Mouse (Mus musculus): ENCODE results near the gene Mpst.
A peak's percentile ranks its signal among the peaks of the same experiment; 100 is the strongest.

Gene Mpst

GRCm38 (mm10) chr15:78437237-78438017 lies 31.2 kb downstream of the Mpst start:
- DNase-seq, result no peak

GRCm38 (mm10) chr15:78438018-78438394 lies 31.8 kb downstream of the Mpst start:
- no peak for DNase-seq

GRCm38 (mm10) chr15:78438505-78438904 lies 32.3 kb downstream of the Mpst start:
- no peak for DNase-seq

DNA sequence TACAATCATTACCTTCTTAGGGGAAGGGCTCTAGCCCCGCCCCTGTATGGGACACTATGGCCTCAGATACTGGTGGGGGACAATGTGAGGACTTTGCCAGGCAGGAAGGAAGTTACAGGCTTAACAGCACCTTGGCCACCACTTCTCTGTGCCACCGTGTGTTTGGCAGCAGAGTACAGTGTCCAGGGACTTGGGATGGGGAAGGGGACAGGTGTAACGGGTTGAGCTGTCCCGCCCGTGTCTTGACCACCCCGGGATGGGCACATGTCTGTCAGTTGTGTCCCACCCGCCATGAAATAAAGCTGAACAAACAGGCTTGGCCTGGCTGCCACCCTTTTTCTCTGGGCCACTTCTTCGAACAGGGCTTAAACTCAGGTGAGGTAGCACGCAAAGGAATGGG lies 32.8 kb downstream of the Mpst start:
- DNase-seq, result no peak

DNA sequence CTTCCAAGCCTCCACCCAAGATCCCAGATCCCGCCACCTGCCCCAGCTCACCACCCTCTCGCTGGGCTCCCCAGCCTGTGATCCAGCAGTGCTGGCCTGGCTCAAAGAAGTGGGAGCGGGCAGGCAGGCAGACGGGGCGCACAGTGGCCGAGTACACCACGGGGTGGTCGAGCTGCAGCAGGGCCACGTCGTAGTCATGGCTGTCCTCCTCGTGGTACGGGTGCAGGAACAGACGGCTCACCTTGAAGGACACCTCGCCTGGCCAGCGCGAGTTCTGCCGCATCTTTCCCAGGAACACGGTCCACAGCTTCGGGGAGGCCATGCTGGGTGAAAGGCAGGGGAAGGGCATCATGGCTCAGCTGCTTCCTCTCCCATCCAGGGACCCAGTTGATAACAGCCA lies 36.0 kb downstream of the Mpst start:
- DNase-seq, result no peak

GRCm38 (mm10) chr15:78443857-78444256 lies 37.6 kb downstream of the Mpst start:
- DNase-seq, result no peak

- no peak for DNase-seq
These were observed 40.9 kb downstream of the Mpst start for GRCm38 (mm10) chr15:78447121-78447520.

DNA sequence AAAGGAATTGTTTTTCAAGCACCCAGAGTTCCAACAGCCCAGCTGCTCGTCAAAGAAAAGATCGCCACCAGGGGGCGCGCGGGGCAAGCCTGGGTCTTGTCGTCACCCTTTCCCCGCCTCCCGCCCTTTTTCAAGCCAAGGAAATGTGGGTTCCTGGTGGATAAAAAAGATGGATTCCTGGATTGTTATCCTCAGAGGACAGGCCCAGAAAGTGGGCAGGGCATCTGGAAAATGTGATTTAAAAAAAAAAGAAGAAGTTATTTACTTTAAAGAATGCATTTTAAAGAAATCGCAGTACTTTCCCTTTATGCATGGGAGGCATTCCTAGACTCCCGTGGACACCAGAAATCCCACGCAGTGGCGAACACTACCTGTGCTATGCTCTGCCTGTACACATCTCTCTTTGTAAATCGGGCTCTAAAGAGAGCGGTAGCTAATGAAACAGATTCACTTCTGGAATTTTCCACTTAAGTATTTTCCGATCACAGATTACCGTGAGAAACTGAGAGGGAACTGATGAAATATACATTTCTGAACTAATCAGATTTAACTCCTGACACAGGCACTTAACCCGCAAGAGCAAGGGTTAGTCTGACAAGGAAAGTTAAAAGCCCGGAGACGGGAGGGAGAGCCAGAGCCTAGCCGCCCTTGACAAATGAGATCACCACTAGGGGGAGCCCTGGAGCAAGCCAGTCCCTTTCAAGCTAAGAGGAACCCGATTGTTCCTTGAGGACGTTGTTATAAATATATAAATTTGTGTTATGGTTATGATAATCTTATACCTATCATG lies 41.7 kb downstream of the Mpst start:
- peak; percentile 69 to 70 for DNase-seq

DNA sequence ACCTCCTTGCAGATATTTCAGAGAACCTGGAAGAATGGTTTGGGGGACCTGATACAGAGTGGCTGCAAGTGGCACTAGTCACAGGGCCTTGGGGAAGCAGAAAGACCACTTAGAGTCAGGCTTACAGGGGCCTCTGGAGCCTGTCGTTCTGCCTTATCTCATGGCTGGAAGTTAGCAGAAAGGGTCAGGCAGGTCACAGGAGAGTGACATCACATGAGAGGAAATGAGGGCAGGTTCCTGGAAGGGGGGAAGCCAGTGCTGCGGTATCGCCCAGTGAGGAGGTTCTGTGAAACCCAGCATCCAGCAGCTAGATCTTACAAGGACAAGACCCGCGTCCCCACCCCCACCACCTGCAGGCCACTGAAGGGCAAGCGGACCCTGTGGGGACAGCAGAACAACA lies 42.9 kb downstream of the Mpst start:
- no peak for DNase-seq

DNA sequence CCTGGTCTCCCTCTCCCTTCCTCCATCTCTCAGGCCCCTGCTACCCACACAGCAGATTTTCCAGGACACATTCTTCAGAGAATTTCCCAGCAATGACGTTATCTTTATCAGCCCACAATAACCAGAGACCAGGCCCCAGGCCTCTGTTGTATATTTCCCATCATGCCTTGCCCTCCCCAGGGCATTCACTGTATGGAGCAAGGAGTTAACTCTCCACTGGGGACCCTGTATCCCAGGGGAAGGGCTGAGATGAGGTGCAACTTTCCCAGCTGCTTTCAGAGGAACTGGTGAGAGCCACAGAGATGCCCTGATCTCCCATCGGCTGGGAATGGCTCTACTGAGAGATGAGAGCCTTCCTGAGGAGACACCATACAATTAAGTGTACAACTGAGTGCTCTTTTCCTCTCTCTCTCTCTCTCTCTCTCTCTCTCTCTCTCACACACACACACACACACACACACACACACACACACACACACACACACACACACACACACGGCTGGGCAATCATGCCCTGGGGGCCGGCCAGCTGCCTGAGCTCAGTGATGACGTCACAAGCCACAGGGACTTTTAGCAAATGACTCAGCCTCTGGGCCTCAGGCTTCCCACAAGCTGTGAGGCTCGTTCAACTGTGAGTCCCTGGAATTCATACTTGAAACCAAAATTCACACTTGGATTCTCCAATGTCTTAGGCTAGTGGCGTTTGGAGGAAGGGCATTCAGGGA lies 43.6 kb downstream of the Mpst start:
- DNase-seq, result no peak

GRCm38 (mm10) chr15:78450419-78450768 lies 44.2 kb downstream of the Mpst start:
- no peak for DNase-seq

- DNase-seq, result no peak
These were observed 45.0 kb downstream of the Mpst start for GRCm38 (mm10) chr15:78451201-78451600.

GRCm38 (mm10) chr15:78452929-78453328 lies 46.7 kb downstream of the Mpst start:
- no peak for DNase-seq

- no peak for DNase-seq
These were observed 49.0 kb downstream of the Mpst start for GRCm38 (mm10) chr15:78455168-78455567.

- no peak for DNase-seq
These were observed 49.8 kb downstream of the Mpst start for GRCm38 (mm10) chr15:78456051-78456450.

DNA sequence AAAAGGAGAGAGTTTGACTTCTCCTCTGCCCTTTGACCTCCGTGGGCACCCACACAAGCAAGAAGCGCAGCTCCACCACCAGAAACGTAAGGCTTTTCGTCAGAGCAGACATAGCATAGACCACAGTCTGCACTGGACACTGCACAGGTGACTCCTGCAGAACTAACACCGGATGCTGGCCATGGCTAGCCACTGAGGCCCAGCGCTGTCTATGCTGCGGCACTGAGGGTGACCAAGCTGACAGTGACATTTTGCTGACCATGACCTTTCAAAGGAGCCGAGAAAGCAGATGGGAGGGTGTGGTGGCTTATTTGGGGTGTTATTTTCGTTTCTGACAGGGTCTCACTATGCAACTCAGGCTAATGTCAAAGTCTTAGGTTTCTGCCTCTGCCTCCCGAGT lies 51.0 kb downstream of the Mpst start:
- no peak for DNase-seq

DNA sequence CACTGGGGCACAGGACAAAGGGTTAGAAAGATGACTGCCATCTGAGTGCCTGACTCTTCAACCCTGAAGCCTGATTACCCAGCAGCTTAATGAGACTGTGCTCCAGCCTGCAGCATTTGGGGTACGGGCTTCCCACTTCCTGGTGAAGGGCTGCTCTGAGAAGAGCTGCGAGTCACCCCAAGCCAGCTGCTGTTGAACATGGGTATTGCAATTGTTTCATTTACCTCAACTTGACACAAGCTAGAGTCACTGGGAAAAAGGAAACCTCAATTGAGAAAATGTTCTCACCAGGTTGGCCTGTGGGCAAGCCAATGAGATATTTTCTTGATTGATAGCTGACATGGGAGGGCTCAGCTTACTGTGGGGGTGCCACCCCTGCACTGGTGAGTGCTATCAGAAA lies 56.8 kb downstream of the Mpst start:
- no peak for DNase-seq

Measured in thymus, adult 18-20 months (tissue).